Mouse (Mus musculus): ENCODE measurements around the gene Tlcd2.

Gene Tlcd2

DNA sequence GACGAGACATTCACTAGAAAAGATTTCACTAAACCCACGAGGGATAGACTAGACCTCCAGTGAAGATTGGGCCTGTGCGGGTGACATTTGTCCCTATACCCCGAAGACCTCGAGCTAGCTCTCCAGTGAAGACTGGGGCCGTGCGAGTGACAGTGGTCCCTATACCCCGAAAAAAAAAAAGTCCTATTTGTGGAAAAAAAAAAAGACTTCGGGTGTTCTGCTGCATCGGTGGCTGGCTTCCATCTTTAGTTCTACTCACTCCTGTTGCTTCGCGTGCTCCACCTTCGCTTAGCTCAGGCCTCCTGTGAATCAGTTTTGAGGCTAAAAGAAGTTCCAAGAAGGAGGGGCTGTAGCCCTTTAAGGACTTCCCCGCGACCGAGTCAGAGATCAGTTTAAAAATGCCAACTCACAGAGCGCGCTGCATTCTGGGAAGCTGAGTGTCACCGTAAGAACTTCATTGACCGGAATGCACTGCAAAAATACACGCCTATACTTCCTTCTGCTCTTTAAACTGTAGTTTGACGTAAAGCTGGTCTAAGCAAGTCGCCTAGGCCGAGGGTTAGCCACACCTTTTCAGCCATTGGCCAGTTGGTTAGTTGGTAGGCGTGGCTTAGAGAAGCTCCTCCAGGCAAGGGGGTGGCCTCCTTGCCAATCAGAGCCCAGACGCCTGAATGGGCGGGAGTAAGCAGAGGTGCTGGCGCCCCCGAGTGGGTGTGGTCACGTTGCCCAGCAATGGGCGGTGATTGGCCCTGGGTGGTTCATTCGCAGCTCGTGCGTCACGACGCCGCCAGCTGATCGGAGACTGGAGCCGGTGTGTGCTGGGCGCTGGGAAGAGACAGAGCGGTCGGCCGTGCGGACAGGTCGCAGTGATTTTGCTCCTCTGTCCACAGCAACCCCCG is at the start of gene Tlcd2:
Tlcd2 (plus strand) TSS at position 872 of the 899 bp plus-strand sequence.
- DNase-seq (ENCODE audit: low spot score) = peak; percentile 100

DNA sequence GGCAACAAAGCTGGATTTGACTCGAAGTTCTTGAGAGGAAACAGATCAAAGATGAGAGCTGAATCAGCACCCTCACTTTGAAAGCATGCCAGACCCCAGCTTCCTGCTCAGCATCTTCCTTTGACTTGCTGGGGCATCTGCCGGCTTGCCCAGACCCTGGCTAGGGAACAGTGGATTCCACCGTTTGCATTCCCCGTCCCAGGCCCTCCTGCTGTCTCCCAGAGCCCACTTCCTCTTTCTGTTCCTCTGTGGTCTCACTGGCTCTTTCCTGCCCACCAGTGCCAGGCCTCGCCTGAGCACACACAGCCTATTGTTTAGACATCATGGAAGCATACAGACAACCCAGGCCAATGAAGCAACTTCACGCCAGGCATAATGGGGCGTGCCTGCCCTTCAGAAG is 46.4 kb upstream of the Tlcd2 start:
- DNase-seq (ENCODE audit: low spot score) = no peak

GRCm38 (mm10) chr11:75415994-75416393 is 45.5 kb upstream of the Tlcd2 start:
- no peak for DNase-seq (ENCODE audit: low spot score)

DNA sequence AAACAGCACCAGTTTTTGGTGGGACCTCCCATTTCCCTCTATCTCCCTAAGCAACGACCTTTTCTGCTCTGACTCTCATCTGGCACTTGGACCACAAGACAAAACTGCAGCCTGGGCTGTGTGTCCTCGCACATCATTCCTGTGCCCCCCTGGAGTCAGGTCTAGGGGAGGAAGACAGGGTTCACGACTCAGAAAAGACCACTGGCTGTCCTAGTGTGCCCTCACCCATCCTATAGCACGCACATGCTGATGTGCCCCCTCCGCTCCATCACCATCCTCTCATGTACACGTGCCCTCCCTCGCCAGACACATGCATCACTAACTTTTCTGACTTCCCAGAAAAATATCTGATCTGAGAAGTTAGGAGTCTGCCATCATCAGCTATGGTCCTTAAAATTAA is 41.5 kb upstream of the Tlcd2 start:
- no peak for DNase-seq (ENCODE audit: low spot score)

DNA sequence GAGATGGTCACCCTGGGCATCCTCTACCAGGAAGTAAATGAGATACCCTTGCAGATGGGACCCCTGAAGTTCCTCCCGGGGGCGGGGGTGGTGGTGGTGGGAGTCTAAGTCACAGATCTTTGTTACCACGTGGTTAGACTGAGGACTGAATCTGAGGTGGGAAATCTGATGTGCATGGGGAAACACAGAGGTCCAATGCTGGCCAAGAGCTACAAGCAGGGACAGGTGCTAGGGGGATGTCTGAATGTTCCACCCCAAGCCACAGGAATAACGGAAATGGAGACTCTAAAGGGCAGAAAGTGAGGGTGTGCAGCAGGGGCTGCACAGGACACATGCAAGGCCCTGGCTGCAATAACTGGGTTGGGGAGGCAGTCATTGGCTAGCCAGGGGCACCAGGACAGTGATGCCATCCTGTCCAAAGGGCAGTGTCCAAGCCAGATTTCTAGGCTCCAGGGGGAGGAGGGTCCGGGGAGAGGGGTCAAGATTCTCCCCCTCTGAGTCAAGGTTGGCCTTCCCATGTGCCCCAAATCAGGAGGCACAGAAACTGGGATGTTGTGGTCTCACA is 40.6 kb upstream of the Tlcd2 start:
- DNase-seq (ENCODE audit: low spot score) = no peak

DNA sequence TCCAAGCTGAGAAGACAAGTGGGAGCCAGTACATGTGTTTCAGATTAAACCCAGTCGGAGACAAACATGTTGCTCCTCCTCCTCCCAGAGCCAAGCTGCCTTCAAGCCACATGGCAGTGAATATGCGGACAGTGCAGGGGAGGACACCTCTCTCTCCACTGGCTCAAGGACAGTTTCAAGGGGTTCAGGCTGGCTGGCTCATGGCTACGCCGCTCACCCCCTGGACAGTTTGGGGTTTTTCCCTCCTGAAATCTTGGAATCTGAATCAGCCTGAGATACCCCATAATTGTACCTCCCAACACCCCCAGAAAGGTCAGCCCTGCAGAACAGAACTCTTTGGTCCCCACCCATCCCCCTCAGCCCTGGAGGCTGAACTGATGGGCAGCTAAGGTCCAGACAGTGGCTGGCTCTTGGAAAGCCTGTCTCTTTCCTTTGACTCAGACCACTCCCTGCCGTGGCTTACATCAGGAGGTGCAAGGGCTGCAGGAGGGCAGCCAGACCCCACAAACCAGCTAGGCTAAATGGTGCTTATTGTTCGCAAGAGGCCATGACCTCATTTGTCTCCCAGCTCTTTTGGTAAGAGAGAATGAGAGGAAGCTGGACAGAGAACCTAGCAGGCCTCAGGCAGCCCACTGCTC is 40.0 kb upstream of the Tlcd2 start:
- DNase-seq (ENCODE audit: low spot score) = no peak

- DNase-seq (ENCODE audit: low spot score) = no peak
These were observed 39.3 kb upstream of the Tlcd2 start, which contains the start of gene Serpinf1 for GRCm38 (mm10) chr11:75422013-75422792. Gene Serpinf1 (minus strand): TSS chr11:75422701.

GRCm38 (mm10) chr11:75423091-75423490 is 38.4 kb upstream of the Tlcd2 start:
- DNase-seq (ENCODE audit: low spot score) = no peak

- no peak for DNase-seq (ENCODE audit: low spot score)
These were observed 37.5 kb upstream of the Tlcd2 start for GRCm38 (mm10) chr11:75424033-75424432.

DNA sequence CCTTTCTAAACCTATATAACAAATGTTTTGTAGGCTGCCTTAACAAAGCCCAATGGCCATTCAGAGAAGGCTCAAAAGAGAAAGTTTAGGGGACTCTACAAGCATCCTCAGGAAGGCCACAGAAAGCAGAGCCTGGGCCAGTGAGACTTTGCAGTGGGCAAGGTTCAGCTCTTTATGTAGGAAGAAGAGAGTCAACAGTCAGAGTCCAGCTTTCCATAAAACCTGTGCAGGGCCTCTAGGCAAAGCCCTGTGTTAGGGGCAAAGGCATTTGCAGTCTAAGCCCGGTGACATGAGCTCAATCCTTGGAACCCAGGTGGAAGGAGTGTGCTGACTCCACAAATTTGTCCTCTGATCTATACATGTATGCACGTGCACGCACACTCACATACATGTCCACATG is 37.1 kb upstream of the Tlcd2 start:
- no peak for DNase-seq (ENCODE audit: low spot score)

DNA sequence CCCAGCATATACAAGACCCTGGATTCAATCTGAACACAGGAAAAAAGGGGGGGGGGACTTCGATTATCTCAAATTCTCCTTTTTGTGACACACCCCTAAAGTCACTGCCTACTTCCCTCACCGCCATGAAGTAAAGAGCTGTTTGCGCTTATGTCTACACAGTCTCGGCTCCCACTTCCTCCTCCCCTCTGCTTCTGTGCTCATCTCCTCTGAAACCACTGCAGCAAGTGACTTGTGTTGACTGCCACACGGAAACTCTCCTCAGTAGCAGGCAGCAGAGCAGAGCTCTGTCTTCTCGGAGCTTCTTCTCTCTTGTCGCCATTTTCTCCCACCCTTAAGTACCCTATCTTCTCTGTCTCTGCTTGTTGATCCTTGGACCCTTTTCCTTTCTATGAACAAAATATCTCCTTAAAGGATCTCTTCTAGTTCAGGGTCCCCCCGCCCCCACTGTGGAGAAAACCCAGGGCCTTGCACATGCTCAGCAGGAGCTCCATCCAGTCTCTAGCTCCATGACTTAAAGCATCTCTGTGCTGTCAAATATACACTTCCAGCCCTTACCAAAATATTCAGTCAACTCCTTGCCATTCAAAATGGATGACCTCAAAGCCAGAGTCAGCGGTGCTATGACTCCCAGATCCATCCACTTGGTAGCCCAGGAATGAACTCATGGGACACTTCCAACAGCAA is 32.4 kb upstream of the Tlcd2 start:
- DNase-seq (ENCODE audit: low spot score) = no peak

DNA sequence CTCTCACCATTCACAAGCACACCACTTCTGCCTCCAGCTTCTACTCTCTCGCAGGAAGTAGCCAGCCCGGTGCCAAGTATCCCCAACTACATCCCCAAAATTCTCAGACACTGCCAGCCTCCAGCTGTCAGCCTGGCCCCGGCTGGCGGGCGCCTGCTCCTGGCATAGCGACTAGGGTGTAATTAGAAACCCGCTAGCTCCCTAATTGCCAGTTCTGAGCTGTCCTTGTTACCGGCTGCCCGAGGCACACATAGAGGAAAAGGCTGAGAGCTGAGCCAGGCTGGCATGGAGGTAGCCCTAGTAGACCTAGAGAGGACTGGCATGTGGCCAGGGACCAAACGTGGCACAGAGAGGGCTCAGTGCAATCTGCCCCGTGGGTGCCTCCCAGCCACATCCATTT is 30.2 kb upstream of the Tlcd2 start:
- DNase-seq (ENCODE audit: low spot score) = no peak

- DNase-seq (ENCODE audit: low spot score) = no peak
These were observed 27.4 kb upstream of the Tlcd2 start for GRCm38 (mm10) chr11:75434138-75434537.

GRCm38 (mm10) chr11:75438194-75438593 is 23.3 kb upstream of the Tlcd2 start:
- DNase-seq (ENCODE audit: low spot score) = no peak

DNA sequence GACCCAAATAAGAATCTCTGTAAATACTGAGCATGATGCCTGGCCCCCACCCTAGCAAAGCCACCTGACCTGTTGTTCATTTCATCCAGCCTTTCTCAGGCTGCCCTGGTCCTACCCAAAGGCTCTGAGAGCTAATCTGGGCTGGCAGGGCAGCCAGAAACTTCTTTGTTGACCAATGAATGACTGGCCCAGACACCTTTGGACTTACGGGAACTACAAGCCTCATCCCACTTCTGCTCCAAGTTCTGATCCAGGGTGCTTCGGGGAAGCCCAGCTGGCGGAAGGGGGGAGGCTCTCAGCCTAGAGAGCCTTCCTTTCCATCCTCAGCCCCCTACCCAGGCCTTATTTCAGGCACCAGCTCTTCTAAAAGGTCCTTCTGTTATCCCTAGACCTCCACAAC is 22.7 kb upstream of the Tlcd2 start:
- no peak for DNase-seq (ENCODE audit: low spot score)

GRCm38 (mm10) chr11:75439363-75439762 is 22.2 kb upstream of the Tlcd2 start, which contains the start of gene Serpinf2:
Gene Serpinf2 (minus strand): TSS chr11:75439591.
- DNase-seq (ENCODE audit: low spot score) = no peak

DNA sequence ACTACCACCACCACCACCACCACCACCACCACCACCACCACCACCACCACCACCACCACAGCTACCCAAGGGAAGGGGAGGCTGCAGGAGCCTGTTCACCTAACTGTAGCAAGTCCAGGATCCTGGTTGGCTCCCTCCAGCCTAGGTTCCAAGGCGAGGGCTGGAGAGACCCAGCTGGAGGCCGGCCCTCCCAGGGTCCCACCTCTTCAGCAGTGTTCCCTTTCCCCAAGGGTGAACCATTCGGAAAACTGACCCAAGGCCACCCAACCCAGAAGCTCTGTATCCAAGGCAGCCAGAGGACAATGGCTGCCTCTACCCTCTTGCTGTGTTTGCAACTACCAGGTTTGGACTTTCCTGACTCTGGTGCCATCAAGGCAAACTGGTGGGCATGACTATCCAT is 21.6 kb upstream of the Tlcd2 start:
- DNase-seq (ENCODE audit: low spot score) = no peak

DNA sequence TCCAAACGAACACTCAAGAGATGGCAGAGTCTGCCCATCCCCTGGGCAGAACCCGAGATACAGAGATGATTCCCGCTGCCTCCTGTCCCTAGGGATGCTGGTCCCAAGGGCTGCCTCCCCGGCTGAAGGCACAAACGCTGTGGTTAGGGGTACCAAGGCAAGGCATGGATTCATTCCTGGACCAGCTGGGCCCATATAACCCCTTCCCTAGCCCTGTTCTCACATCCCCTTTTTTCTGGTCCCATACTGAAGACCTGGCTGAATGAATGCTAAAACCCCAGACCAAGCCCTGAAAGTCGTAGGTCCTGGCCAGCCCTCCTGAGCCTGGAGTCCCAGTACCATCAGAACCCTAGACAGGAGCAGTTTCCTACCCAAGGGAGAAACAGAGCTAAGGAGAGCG is 20.5 kb upstream of the Tlcd2 start:
- DNase-seq (ENCODE audit: low spot score) = no peak

GRCm38 (mm10) chr11:75441601-75442000 is 19.9 kb upstream of the Tlcd2 start:
- DNase-seq (ENCODE audit: low spot score) = no peak

- DNase-seq (ENCODE audit: low spot score) = no peak
These were observed 17.8 kb upstream of the Tlcd2 start for GRCm38 (mm10) chr11:75443711-75444110.

GRCm38 (mm10) chr11:75448575-75448974 is 12.9 kb upstream of the Tlcd2 start:
- no peak for DNase-seq (ENCODE audit: low spot score)

- DNase-seq (ENCODE audit: low spot score) = peak; percentile 87
These were observed 11.8 kb upstream of the Tlcd2 start for GRCm38 (mm10) chr11:75449695-75450094.

All from c-Kit-positive CD71-positive TER-119-positive erythroid progenitor cells, embryonic 14.5 days (primary cell).